In the genomic region with DNA sequence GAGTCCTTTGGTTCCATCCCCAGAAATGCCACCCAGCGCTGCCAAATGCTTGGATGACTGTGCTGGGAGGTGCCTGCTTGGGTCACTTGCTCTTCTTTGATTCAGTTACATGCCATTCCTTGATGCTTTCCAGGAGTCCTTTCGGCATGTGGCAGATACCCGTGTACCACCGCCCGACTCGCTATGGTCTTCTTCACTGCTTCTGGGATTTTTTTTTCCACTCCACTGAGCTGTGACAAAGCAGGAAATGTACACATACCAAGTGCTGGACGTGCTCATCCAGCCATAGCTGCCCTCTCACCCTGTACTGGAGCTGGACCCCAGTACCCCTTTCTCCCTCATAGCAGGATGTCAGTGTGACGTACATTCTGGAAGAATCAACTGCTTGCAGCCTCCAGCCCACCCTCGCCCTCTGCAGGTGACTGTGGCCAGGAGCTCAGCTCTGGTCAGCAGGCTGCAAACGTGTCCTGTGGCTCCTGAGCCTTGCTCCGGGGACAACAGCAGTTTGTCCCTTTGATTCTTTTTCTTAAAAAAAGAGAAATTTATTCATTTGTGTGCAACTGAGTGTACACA, we compare ENCODE assay signal across 12 mouse cellular contexts. TPM values are rescaled to one million over a fixed set of nuclear protein-coding genes. Genes with fewer than 3 reads are reported as not detected.
DNase-seq lines count a peak whose midpoint lies in the region; ATAC-seq lines count a peak whose summit lies in the region.
"Had no signal": no experiment of that assay in that cellular context is flagged by ENCODE, and none has a peak within 500 bp of the region (broad histone marks: within the 10 kb centered on the region; RNA-seq: fewer than 3 reads in every experiment).

No protein-coding gene starts in this region.

- no peaks in the 10 kb centered on the region for H3K36me3 ChIP-seq in embryonic facial prominence, embryonic 11.5 days (replicated peaks; ENCODE audit: control insufficient read depth, insufficient read depth, low read depth, low read length)
- H3K36me3 ChIP-seq in embryonic facial prominence, embryonic 10.5 days (replicated peaks) = no peaks in the 10 kb centered on the region
- no peaks in the 10 kb centered on the region for H3K36me3 ChIP-seq in midbrain, embryonic 14.5 days (ENCODE audit: control insufficient read depth, insufficient read depth, low read length)
- no peaks in the 10 kb centered on the region for H3K36me3 ChIP-seq in midbrain, embryonic 16.5 days (ENCODE audit: control insufficient read depth, insufficient read depth, low read length)
- H3K36me3 ChIP-seq: heart, embryonic 15.5 days; stomach, embryonic 15.5 days had no signal

- no peak for ATAC-seq in embryonic facial prominence, embryonic 11.5 days (replicated peaks; ENCODE audit: insufficient number of reproducible peaks, low FRiP score, low TSS enrichment, low read depth)
- no peak for ATAC-seq in midbrain, embryonic 14.5 days (ENCODE audit: low FRiP score, low TSS enrichment)
- no peak for ATAC-seq in midbrain, embryonic 16.5 days
- no peak for ATAC-seq in monocyte, adult 5-6 weeks (replicated peaks; ENCODE audit: insufficient number of reproducible peaks, low FRiP score, low TSS enrichment, poor library complexity, severe bottlenecking)

- no peaks in the 10 kb centered on the region for H3K27me3 ChIP-seq in embryonic facial prominence, embryonic 11.5 days (ENCODE audit: control insufficient read depth, insufficient read depth, low read length)
- no peaks in the 10 kb centered on the region; the same call in 1 of the 2 replicates for H3K27me3 ChIP-seq in embryonic facial prominence, embryonic 10.5 days (replicated peaks; ENCODE audit: low read depth, poor library complexity, severe bottlenecking)
- H3K27me3 ChIP-seq in midbrain, embryonic 14.5 days (ENCODE audit: control insufficient read depth, insufficient read depth, low read length) = no peaks in the 10 kb centered on the region
- H3K27me3 ChIP-seq in midbrain, embryonic 16.5 days (ENCODE audit: control insufficient read depth, insufficient read depth, low read depth, low read length) = no peaks in the 10 kb centered on the region
- H3K27me3 ChIP-seq: heart, embryonic 15.5 days; stomach, embryonic 15.5 days had no signal

- H3K9me3 ChIP-seq in embryonic facial prominence, embryonic 11.5 days (replicated peaks; ENCODE audit: control insufficient read depth, low read length) = no peaks in the 10 kb centered on the region
- H3K9me3 ChIP-seq in embryonic facial prominence, embryonic 10.5 days = no peaks in the 10 kb centered on the region
- H3K9me3 ChIP-seq in midbrain, embryonic 14.5 days (ENCODE audit: control insufficient read depth, low read length) = no peaks in the 10 kb centered on the region
- no peaks in the 10 kb centered on the region for H3K9me3 ChIP-seq in midbrain, embryonic 16.5 days (replicated peaks; ENCODE audit: control insufficient read depth, low read length, poor library complexity, severe bottlenecking)
- H3K9me3 ChIP-seq: heart, embryonic 15.5 days; stomach, embryonic 15.5 days had no signal

- H3K9ac ChIP-seq in embryonic facial prominence, embryonic 11.5 days (replicated peaks; ENCODE audit: low read length) = no peak overlapping the region; the same call in 1 of the 2 replicates
- no peak overlapping the region for H3K9ac ChIP-seq in midbrain, embryonic 14.5 days (replicated peaks; ENCODE audit: low read length)
- no peak overlapping the region for H3K9ac ChIP-seq in midbrain, embryonic 16.5 days (ENCODE audit: low read depth, low read length)
- H3K9ac ChIP-seq: heart, embryonic 15.5 days; stomach, embryonic 15.5 days had no signal

- no peak overlapping the region for H3K4me3 ChIP-seq in embryonic facial prominence, embryonic 11.5 days (ENCODE audit: low read depth, low read length)
- no peak overlapping the region for H3K4me3 ChIP-seq in embryonic facial prominence, embryonic 10.5 days
- no peak overlapping the region for H3K4me3 ChIP-seq in midbrain, embryonic 14.5 days (replicated peaks; ENCODE audit: low read depth, low read length)
- no peak overlapping the region for H3K4me3 ChIP-seq in midbrain, embryonic 16.5 days (ENCODE audit: low read depth, low read length)
- H3K4me3 ChIP-seq: heart, embryonic 15.5 days; myocyte; stomach, embryonic 15.5 days had no signal

- no peaks in the 10 kb centered on the region for H3K4me1 ChIP-seq in embryonic facial prominence, embryonic 11.5 days (ENCODE audit: control insufficient read depth, insufficient read depth, low read length)
- H3K4me1 ChIP-seq in embryonic facial prominence, embryonic 10.5 days = peaks cover 26% of the 10 kb centered on the region
- H3K4me1 ChIP-seq in midbrain, embryonic 14.5 days (ENCODE audit: control insufficient read depth, insufficient read depth, low read length) = 0 out of 2 replicates have a peak, but pooled peaks cover 7% of the 10 kb centered on the region
- H3K4me1 ChIP-seq in midbrain, embryonic 16.5 days (ENCODE audit: control insufficient read depth, insufficient read depth, low read length) = 0 out of 2 replicates have a peak, but pooled peaks cover 2% of the 10 kb centered on the region

- H3K4me2 ChIP-seq in embryonic facial prominence, embryonic 11.5 days (ENCODE audit: low read depth, low read length) = no peak overlapping the region
- no peak overlapping the region for H3K4me2 ChIP-seq in midbrain, embryonic 14.5 days (ENCODE audit: low read length)
- no peak overlapping the region for H3K4me2 ChIP-seq in midbrain, embryonic 16.5 days (ENCODE audit: low read length)
- H3K4me2 ChIP-seq: heart, embryonic 15.5 days; stomach, embryonic 15.5 days had no signal

- no peak overlapping the region for H3K27ac ChIP-seq in embryonic facial prominence, embryonic 11.5 days (replicated peaks; ENCODE audit: low read depth, low read length)
- no peak overlapping the region; the same call in 1 of the 2 replicates for H3K27ac ChIP-seq in embryonic facial prominence, embryonic 10.5 days (replicated peaks)
- no peak overlapping the region for H3K27ac ChIP-seq in midbrain, embryonic 14.5 days (replicated peaks; ENCODE audit: low read depth, low read length)
- H3K27ac ChIP-seq in midbrain, embryonic 16.5 days (ENCODE audit: low read length) = no peak overlapping the region
- H3K27ac ChIP-seq: heart, embryonic 15.5 days; stomach, embryonic 15.5 days had no signal

- 60% methylated on average over 11 of the region's 11 CpGs for WGBS in embryonic facial prominence, embryonic 11.5 days
- WGBS in embryonic facial prominence, embryonic 10.5 days = 62% methylated on average over 11 of the region's 11 CpGs
- WGBS in midbrain, embryonic 14.5 days = 54% methylated on average over 11 of the region's 11 CpGs
- 40% methylated on average over 11 of the region's 11 CpGs for WGBS in midbrain, embryonic 16.5 days

- peak; percentile 19 for DNase-seq in embryonic facial prominence, embryonic 11.5 days (ENCODE audit: low spot score)
- no peak for DNase-seq in embryonic facial prominence, embryonic 10.5 days (ENCODE audit: low spot score)
- peak; percentile 32 for DNase-seq in midbrain, embryonic 14.5 days
- DNase-seq in cerebellum, postnatal 36 days = peak; percentile 56 to 71
- DNase-seq in lung, postnatal 10 days = peak; percentile 61
- no peak for DNase-seq in yolk sac, embryonic 10.5 days (ENCODE audit: low spot score)

RNA-seq across cellular contexts. Expression of a gene that starts 8.9 kb away (rescaled TPM):
- 0.52 TPM in 1 of 2 replicates, not detected in the other for polyA plus RNA-seq in embryonic facial prominence, embryonic 11.5 days (2014; fragmentation: Nextera tagmentation; extraction: Ambion mirVana)
- polyA plus RNA-seq in embryonic facial prominence, embryonic 10.5 days (2016; fragmentation: Nextera tagmentation; extraction: Ambion mirVana) = not detected in 2 replicates
- polyA plus RNA-seq in midbrain, embryonic 14.5 days (2014; fragmentation: Nextera tagmentation; extraction: Ambion mirVana) = not detected in 2 replicates
- polyA plus RNA-seq in midbrain, embryonic 16.5 days (2015; fragmentation: Nextera tagmentation; extraction: Ambion mirVana) = not detected in 2 replicates
- not detected in 3 replicates for total RNA-seq in monocyte, adult 5-6 weeks (2017)
- total RNA-seq: left cerebral cortex, postnatal 10 days had no signal

RNA-seq across cellular contexts. Expression of a gene that starts 15.9 kb away (rescaled TPM):
- polyA plus RNA-seq in embryonic facial prominence, embryonic 11.5 days (2014; fragmentation: Nextera tagmentation; extraction: Ambion mirVana) = 1.4 and 2.7 TPM in 2 replicates
- polyA plus RNA-seq in embryonic facial prominence, embryonic 10.5 days (2016; fragmentation: Nextera tagmentation; extraction: Ambion mirVana) = 1.7 and 2.5 TPM in 2 replicates
- polyA plus RNA-seq in midbrain, embryonic 14.5 days (2014; fragmentation: Nextera tagmentation; extraction: Ambion mirVana) = not detected in 2 replicates
- 0.51 and 0.78 TPM in 2 replicates for polyA plus RNA-seq in midbrain, embryonic 16.5 days (2015; fragmentation: Nextera tagmentation; extraction: Ambion mirVana)
- total RNA-seq in monocyte, adult 5-6 weeks (2017) = 7.5 to 20.6 TPM (median 11.3 TPM) in 3 replicates

RNA-seq across cellular contexts. Expression of a gene that starts 34.9 kb away (rescaled TPM):
- polyA plus RNA-seq in embryonic facial prominence, embryonic 11.5 days (2014; fragmentation: Nextera tagmentation; extraction: Ambion mirVana) = 23.3 and 23.7 TPM in 2 replicates
- polyA plus RNA-seq in embryonic facial prominence, embryonic 10.5 days (2016; fragmentation: Nextera tagmentation; extraction: Ambion mirVana) = 20.9 and 21.4 TPM in 2 replicates
- 2.7 and 8.0 TPM in 2 replicates for polyA plus RNA-seq in midbrain, embryonic 14.5 days (2014; fragmentation: Nextera tagmentation; extraction: Ambion mirVana)
- polyA plus RNA-seq in midbrain, embryonic 16.5 days (2015; fragmentation: Nextera tagmentation; extraction: Ambion mirVana) = 4.8 and 5.1 TPM in 2 replicates
- total RNA-seq in monocyte, adult 5-6 weeks (2017) = 1,011 to 1,374 TPM (median 1,247 TPM) in 3 replicates

RNA-seq across cellular contexts. Expression of a gene that starts 37.9 kb away (rescaled TPM):
- 163 and 197 TPM in 2 replicates for polyA plus RNA-seq in embryonic facial prominence, embryonic 11.5 days (2014; fragmentation: Nextera tagmentation; extraction: Ambion mirVana)
- polyA plus RNA-seq in embryonic facial prominence, embryonic 10.5 days (2016; fragmentation: Nextera tagmentation; extraction: Ambion mirVana) = 151 and 158 TPM in 2 replicates
- polyA plus RNA-seq in midbrain, embryonic 14.5 days (2014; fragmentation: Nextera tagmentation; extraction: Ambion mirVana) = 208 and 229 TPM in 2 replicates
- 243 and 289 TPM in 2 replicates for polyA plus RNA-seq in midbrain, embryonic 16.5 days (2015; fragmentation: Nextera tagmentation; extraction: Ambion mirVana)
- total RNA-seq in monocyte, adult 5-6 weeks (2017) = 304 to 518 TPM (median 326 TPM) in 3 replicates

RNA-seq across cellular contexts. Expression of a gene that starts 43.3 kb away (rescaled TPM):
- polyA plus RNA-seq in embryonic facial prominence, embryonic 11.5 days (2014; fragmentation: Nextera tagmentation; extraction: Ambion mirVana) = 2.0 TPM in 1 of 2 replicates, not detected in the other
- polyA plus RNA-seq in embryonic facial prominence, embryonic 10.5 days (2016; fragmentation: Nextera tagmentation; extraction: Ambion mirVana) = not detected in 2 replicates
- 1.8 TPM in 1 of 2 replicates, not detected in the other for polyA plus RNA-seq in midbrain, embryonic 14.5 days (2014; fragmentation: Nextera tagmentation; extraction: Ambion mirVana)
- 2.5 and 3.4 TPM in 2 replicates for polyA plus RNA-seq in midbrain, embryonic 16.5 days (2015; fragmentation: Nextera tagmentation; extraction: Ambion mirVana)
- 242 to 452 TPM (median 290 TPM) in 3 replicates for total RNA-seq in monocyte, adult 5-6 weeks (2017)

Comparison
In these comparisons a context has a peak if more than half of its experiments do, and no peak if none do; other contexts are left out.
1. DNase-seq: peak in embryonic facial prominence, embryonic 11.5 days (single experiment), midbrain, embryonic 14.5 days (single experiment), cerebellum, postnatal 36 days (2 of 2) and lung, postnatal 10 days (single experiment); none in embryonic facial prominence, embryonic 10.5 days (single experiment) and yolk sac, embryonic 10.5 days (single experiment).